Mouse (Mus musculus) CD4-positive, CD25-positive, alpha-beta regulatory T cell, adult 2 months (primary cell): ENCODE measurements around the gene Syt12.

Experiments used
- DNase-seq: peaks from one replicate; pipeline ENCODE4 v3.0.0-alpha.2; 2012; ENCODE audit warnings: low read depth, low spot score

The Syt12 gene

GRCm38 (mm10) chr19:4447445-4447844, 29.8 kb downstream of the Syt12 start:
- no peak for DNase-seq

- DNase-seq = no peak
Observed at GRCm38 (mm10) chr19:4446661-4447420, 30.4 kb downstream of the Syt12 start.

GRCm38 (mm10) chr19:4442408-4442807, 34.8 kb downstream of the Syt12 start:
- DNase-seq = peak; percentile 80

GRCm38 (mm10) chr19:4441621-4442161, 35.6 kb downstream of the Syt12 start:
- peak; percentile 8 for DNase-seq

GRCm38 (mm10) chr19:4441090-4441591, 36.1 kb downstream of the Syt12 start:
- DNase-seq = peak; percentile 85

GRCm38 (mm10) chr19:4440222-4440621, 37.0 kb downstream of the Syt12 start:
- DNase-seq = peak; percentile 37

GRCm38 (mm10) chr19:4439161-4439801, 38.0 kb downstream of the Syt12 start, which contains the start of gene Rhod:
TSS of gene Rhod (minus strand) at chr19:4439432.
- DNase-seq = peak; percentile 53

GRCm38 (mm10) chr19:4438791-4439160, 38.5 kb downstream of the Syt12 start:
- DNase-seq = peak; percentile 41

GRCm38 (mm10) chr19:4437886-4438285, 39.4 kb downstream of the Syt12 start:
- DNase-seq = peak; percentile 45

GRCm38 (mm10) chr19:4436254-4436653, 41.0 kb downstream of the Syt12 start:
- DNase-seq = no peak

GRCm38 (mm10) chr19:4434999-4435398, 42.2 kb downstream of the Syt12 start:
- no peak for DNase-seq

GRCm38 (mm10) chr19:4433756-4434155, 43.5 kb downstream of the Syt12 start:
- no peak for DNase-seq

GRCm38 (mm10) chr19:4430091-4430620, 47.1 kb downstream of the Syt12 start:
- no peak for DNase-seq

GRCm38 (mm10) chr19:4425610-4426366, 51.5 kb downstream of the Syt12 start:
- DNase-seq = peak; percentile 70

GRCm38 (mm10) chr19:4423021-4423420, 54.2 kb downstream of the Syt12 start:
- DNase-seq = no peak

GRCm38 (mm10) chr19:4422581-4422980, 54.7 kb downstream of the Syt12 start:
- DNase-seq = no peak

GRCm38 (mm10) chr19:4420153-4420910, 56.9 kb downstream of the Syt12 start:
- no peak for DNase-seq

- DNase-seq = no peak
Observed at GRCm38 (mm10) chr19:4419711-4420110, 57.5 kb downstream of the Syt12 start.

- DNase-seq = no peak
Observed at GRCm38 (mm10) chr19:4417713-4418112, 59.5 kb downstream of the Syt12 start.

- DNase-seq = peak; percentile 82
Observed at GRCm38 (mm10) chr19:4417183-4417582, 60.1 kb downstream of the Syt12 start.

- DNase-seq = no peak
Observed at GRCm38 (mm10) chr19:4414631-4415030, 62.6 kb downstream of the Syt12 start.
